Mouse (Mus musculus) liver, embryonic 13.5 days (tissue): ENCODE data around the gene Pon3. TPM values are rescaled to one million over a fixed set of nuclear protein-coding genes. Genes with fewer than 3 reads are reported as not detected.

Experiments
- ATAC-seq: fragments of 200-750 bp; cut with Nextera tagmentation; 2 replicates; pipeline ENCODE4 v1.8.0; 2017; ENCODE audit warnings: low read depth, mild to moderate bottlenecking, moderate number of reproducible peaks, moderate library complexity
- DNase-seq: peaks from one replicate; pipeline ENCODE4 v3.0.0; 2022
- H3K27ac ChIP-seq: fragments of 300-500 bp; sonication (generic); 2 replicates; pipeline ENCODE4 v1.5.1; 2015; ENCODE audit warnings: moderate library complexity, mild to moderate bottlenecking, inconsistent platforms
- H3K27me3 ChIP-seq: fragments of 300-500 bp; sonication (generic); 2 replicates; pipeline ENCODE4 v1.6.1; 2015; ENCODE audit warnings: mild to moderate bottlenecking, inconsistent platforms
- H3K36me3 ChIP-seq: fragments of 300-500 bp; sonication (generic); 2 replicates; pipeline ENCODE4 v1.6.1; 2015; ENCODE audit warnings: mild to moderate bottlenecking, inconsistent platforms
- H3K4me1 ChIP-seq: fragments of 300-500 bp; sonication (generic); replicated peaks from 2 replicates; pipeline ENCODE4 v1.6.1; 2015; ENCODE audit warnings: inconsistent platforms
- H3K4me2 ChIP-seq: fragments of 300-500 bp; sonication (generic); 2 replicates; pipeline ENCODE4 v1.6.1; 2015; ENCODE audit warnings: inconsistent platforms, mild to moderate bottlenecking, moderate library complexity
- H3K4me3 ChIP-seq: fragments of 300-500 bp; sonication (generic); replicated peaks from 2 replicates; pipeline ENCODE4 v1.5.1; 2015; ENCODE audit warnings: mild to moderate bottlenecking, inconsistent platforms
- H3K9ac ChIP-seq: fragments of 300-500 bp; sonication (generic); 2 replicates; pipeline ENCODE4 v1.6.1; 2015; ENCODE audit warnings: mild to moderate bottlenecking, inconsistent platforms
- H3K9me3 ChIP-seq: fragments of 300-500 bp; sonication (generic); replicated peaks from 2 replicates; pipeline ENCODE4 v1.6.1; 2016; ENCODE audit warnings: inconsistent platforms
- whole genome bisulfite sequencing: fragments of 180-500 bp; shearing (Covaris S2); methylation state at CpG from one replicate; pipeline ENCODE4 v1.1.7; 2015; ENCODE audit not compliant: insufficient replicate concordance; 5-methylcytosine and 5-hydroxymethylcytosine counted together
- polyA plus RNA-seq: library from polyadenylated mRNA; unstranded; fragments of >200 nt; fragmentation: Nextera tagmentation; extraction: Ambion mirVana; gene quantifications from 2 replicates; pipeline ENCODE4 v1.2.1, GENCODE M21; 2015

Pon3 gene
- polyA plus RNA-seq: 15.7 and 17.8 TPM in 2 replicates

GRCm38 (mm10) chr6:5255722-5256451, at the start of gene Pon3:
Pon3 (minus strand) TSS chr6:5256286.
- Histone ChIP-seq H3K4me1 (peaks cover 27% of the 10 kb centered on the region), H3K27me3 (no peaks in the 10 kb centered on the region), H3K9ac (peak within 1 kb of the TSS; percentile 78), H3K27ac (peak within 1 kb of the TSS; percentile 59), H3K4me2 (peak within 1 kb of the TSS; percentile 84), H3K4me3 (peak within 1 kb of the TSS; percentile 68), H3K9me3 (no peaks in the 10 kb centered on the region), H3K36me3 (0 out of 2 replicates have a peak, but pooled peaks cover 3% of the 10 kb centered on the region)
- 2% methylated on average over 16 of the region's 16 CpGs for WGBS
- ATAC-seq: peak; percentile 100
- DNase-seq: peak; percentile 70

- 73% methylated on average over 8 of the region's 8 CpGs for WGBS
- no peak overlapping the region for H3K4me3 ChIP-seq
- ATAC-seq: no peak
- no peak for DNase-seq
- no peaks in the 10 kb centered on the region for H3K36me3 ChIP-seq
- no peak overlapping the region for H3K4me2 ChIP-seq
- no peaks in the 10 kb centered on the region for H3K27me3 ChIP-seq
- no peak overlapping the region for H3K27ac ChIP-seq
- no peak overlapping the region for H3K9ac ChIP-seq
- H3K9me3 ChIP-seq: no peaks in the 10 kb centered on the region
- peaks cover 11% of the 10 kb centered on the region for H3K4me1 ChIP-seq
Observed at GRCm38 (mm10) chr6:5304956-5305355, 48.9 kb upstream of the Pon3 start.

DNA sequence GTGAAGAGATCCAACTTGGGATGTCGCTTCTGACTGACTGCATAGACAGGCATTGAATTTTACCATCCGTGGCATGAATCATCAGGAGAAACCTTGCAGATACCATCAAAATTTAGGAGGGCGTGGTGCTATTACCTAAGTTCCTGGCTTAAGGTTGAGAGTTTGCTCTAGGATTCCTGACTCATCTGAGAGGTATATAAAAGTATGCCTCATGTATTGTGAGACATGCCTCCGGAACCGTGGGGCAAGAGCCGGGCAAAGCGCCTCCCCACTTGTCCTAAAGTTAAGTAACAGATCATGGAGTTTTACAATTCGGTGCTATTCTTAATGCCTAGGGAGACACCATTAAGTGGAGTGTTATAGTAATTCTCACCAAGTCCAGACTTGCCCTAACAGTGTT, 44.5 kb upstream of the Pon3 start:
- ATAC-seq (no peak), DNase-seq (no peak)
- 79% methylated on average over 8 of the region's 8 CpGs for WGBS
- Histone ChIP-seq H3K27ac (no peak overlapping the region), H3K27me3 (no peaks in the 10 kb centered on the region), H3K36me3 (0 out of 2 replicates have a peak, but pooled peaks cover 5% of the 10 kb centered on the region), H3K9me3 (no peaks in the 10 kb centered on the region), H3K4me1 (peaks cover 35% of the 10 kb centered on the region), H3K9ac (no peak overlapping the region), H3K4me3 (no peak overlapping the region), H3K4me2 (no peak overlapping the region)

DNA sequence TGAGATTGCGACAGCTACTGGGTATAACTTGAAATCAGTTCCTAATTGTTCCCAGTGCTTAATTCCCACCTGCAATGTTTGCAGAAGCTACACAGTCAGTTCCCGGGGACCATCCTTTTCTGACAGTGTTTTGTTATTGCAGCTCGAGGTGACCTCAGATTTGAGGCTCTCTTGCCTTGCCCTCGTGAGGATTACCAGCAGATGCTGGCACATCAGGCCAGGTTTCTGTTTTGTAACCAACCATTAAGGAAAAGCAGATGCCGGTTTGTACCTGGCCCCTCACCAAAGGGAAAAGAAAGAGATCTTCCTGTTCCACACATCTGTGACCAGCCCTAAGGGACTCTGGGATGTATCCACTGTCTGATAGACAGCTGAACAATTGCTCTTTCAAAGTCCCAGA, 43.5 kb upstream of the Pon3 start:
- Histone ChIP-seq H3K4me3 (no peak overlapping the region), H3K36me3 (peaks cover 12% of the 10 kb centered on the region), H3K4me2 (no peak overlapping the region), H3K9me3 (no peaks in the 10 kb centered on the region), H3K27me3 (no peaks in the 10 kb centered on the region), H3K9ac (no peak overlapping the region), H3K4me1 (peaks cover 44% of the 10 kb centered on the region), H3K27ac (no peak overlapping the region)
- no peak for ATAC-seq
- 73% methylated on average over 5 of the region's 5 CpGs for WGBS
- no peak for DNase-seq

- ATAC-seq: peak; percentile 91
- peak within 1 kb of the TSS; percentile 81 for H3K4me3 ChIP-seq
- no peaks in the 10 kb centered on the region for H3K9me3 ChIP-seq
- peaks cover 58% of the 10 kb centered on the region for H3K4me1 ChIP-seq
- H3K27ac ChIP-seq: peak within 1 kb of the TSS; percentile 97
- 2% methylated on average over 47 of the region's 47 CpGs for WGBS
- DNase-seq: peak; percentile 80
- H3K27me3 ChIP-seq: no peaks in the 10 kb centered on the region
- peaks cover 26% of the 10 kb centered on the region for H3K36me3 ChIP-seq
- peak within 1 kb of the TSS; percentile 84 for H3K4me2 ChIP-seq
- H3K9ac ChIP-seq: peak within 1 kb of the TSS; percentile 94
Observed at GRCm38 (mm10) chr6:5298092-5298554, 42.0 kb upstream of the Pon3 start, which contains the start of gene Pon2. Pon2 (minus strand) TSS chr6:5298455.

DNA sequence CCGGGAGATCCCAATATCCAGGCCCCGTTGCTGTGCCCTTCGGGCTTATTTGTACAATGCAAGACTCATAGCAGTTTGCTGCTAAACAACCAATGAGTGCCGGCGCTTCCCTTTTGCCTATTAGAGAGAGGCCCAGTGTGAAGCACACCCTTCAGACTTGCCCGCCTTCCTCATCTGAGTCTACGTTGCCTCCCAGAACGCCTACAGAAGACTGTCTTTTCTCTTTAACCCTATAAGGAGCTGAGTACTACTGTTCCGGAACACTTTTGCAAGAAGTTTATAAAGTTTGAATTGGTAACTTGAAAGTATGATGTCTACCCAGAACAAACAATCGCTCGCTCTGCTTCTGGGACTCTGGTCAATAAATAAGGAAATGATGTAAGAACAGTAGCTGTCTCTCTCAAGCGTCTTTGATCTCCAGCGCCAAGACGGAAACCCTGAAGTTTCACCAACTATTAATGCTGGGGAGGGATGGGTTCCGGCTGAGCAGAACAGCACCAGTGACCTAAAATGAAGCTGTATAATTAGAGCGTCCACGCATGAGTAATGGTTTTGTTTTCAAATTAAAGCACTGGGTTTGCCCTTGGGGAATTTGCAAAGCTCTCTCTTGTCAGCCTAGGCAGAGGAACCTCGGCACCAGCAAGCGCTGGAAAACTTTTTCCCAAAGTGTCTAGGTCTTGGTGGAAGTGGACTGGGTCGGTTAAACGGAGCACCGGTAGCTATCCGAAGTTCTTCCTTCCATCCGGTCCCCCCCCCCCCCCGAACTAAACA, 41.4 kb upstream of the Pon3 start:
- peak; percentile 78 for DNase-seq

DNA sequence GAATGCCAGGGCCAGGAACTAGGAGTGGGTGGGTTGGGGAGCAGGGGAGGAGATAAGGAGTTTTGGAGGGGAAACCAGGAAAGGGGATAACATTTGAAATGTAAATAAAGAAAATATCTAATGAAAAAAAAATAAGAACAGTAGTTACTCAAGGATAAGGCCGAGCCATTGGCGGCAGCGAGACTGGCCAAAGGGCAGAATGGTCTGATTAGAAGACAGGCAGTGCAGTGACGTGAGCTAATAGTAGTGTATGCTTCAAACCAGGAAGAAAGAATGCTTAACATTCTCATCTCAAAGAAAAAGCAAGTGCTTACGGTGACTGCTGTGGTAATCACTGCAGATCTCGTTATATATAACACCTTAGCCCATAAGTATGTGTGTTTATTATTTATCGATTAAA, 40.0 kb upstream of the Pon3 start:
- WGBS: 84% methylated on average over 7 of the region's 7 CpGs
- Histone ChIP-seq H3K4me3 (peak overlapping the region; percentile 81), H3K4me1 (peaks cover 76% of the 10 kb centered on the region), H3K9ac (peak overlapping the region; percentile 94), H3K36me3 (peaks cover 36% of the 10 kb centered on the region), H3K4me2 (peak overlapping the region; percentile 84), H3K9me3 (no peaks in the 10 kb centered on the region), H3K27ac (peak overlapping the region; percentile 97), H3K27me3 (no peaks in the 10 kb centered on the region)
- DNase-seq (no peak), ATAC-seq (no peak)

More for the DNA sequence above, 41.4 kb upstream of the Pon3 start:
- H3K4me1 ChIP-seq: peaks cover 65% of the 10 kb centered on the region
- no peaks in the 10 kb centered on the region for H3K9me3 ChIP-seq
- peak overlapping the region; percentile 84 for H3K4me2 ChIP-seq
- H3K27me3 ChIP-seq: no peaks in the 10 kb centered on the region
- peak overlapping the region; percentile 81 for H3K4me3 ChIP-seq
- peak; percentile 91 for ATAC-seq
- peak overlapping the region; percentile 94 for H3K9ac ChIP-seq
- WGBS: under 1% methylated on average over 24 of the region's 25 CpGs
- H3K27ac ChIP-seq: peak overlapping the region; percentile 97
- H3K36me3 ChIP-seq: peaks cover 32% of the 10 kb centered on the region

- H3K9ac ChIP-seq: peak overlapping the region; percentile 59
- H3K9me3 ChIP-seq: no peaks in the 10 kb centered on the region
- H3K4me1 ChIP-seq: peaks cover 79% of the 10 kb centered on the region
- peak overlapping the region; percentile 84 for H3K4me2 ChIP-seq
- no peak for DNase-seq
- no peaks in the 10 kb centered on the region for H3K27me3 ChIP-seq
- H3K4me3 ChIP-seq: peak overlapping the region; percentile 33
- 79% methylated on average over 16 of the region's 16 CpGs for WGBS
- no peak for ATAC-seq
- H3K27ac ChIP-seq: peak overlapping the region; percentile 60
- H3K36me3 ChIP-seq: peaks cover 43% of the 10 kb centered on the region
Observed at GRCm38 (mm10) chr6:5294659-5295449, 38.8 kb upstream of the Pon3 start.

DNA sequence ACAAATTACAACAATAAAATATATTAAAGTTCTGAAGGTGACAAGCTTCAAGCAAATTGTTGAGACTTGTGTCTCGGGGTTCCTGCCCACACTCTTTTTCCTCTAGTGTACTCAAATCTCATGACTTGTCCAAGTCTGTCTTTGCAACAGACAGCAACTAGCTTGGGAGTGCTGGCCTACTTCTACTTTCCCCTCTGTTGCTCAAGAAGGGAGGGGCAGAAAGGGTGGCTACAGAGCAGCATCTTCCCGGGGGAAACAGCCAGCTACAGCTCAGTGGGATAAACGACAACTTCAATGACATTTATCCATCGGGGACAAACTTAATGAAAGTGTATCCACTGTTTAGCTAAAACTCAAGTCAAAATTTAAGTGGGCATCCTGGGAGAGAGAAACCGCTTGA, 36.8 kb upstream of the Pon3 start:
- H3K9me3 ChIP-seq: no peaks in the 10 kb centered on the region

DNA sequence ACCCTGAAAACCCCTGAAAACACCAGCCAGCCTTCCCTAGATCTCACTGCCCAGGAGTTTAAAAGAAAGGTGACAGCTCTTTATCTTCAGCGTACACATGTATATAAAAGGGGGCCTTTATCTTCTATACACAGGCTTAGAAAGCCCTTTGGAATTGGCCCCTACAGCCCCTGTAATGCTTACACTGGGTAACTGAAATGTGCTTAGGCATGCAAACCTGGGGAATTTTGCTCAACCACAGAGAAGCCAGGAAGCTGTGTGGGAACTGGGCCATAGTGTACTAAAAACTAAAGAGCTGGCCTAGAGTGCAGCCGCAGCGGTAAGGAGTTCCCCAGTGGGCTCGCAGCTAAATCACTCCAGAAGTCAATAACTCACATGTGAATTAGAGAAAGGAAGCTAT, 35.4 kb upstream of the Pon3 start:
- Histone ChIP-seq H3K9ac (peak overlapping the region; percentile 64), H3K27ac (peak overlapping the region; percentile 90), H3K4me2 (peak overlapping the region; percentile 84), H3K4me3 (peak overlapping the region; percentile 32), H3K27me3 (no peaks in the 10 kb centered on the region), H3K4me1 (peaks cover 90% of the 10 kb centered on the region), H3K36me3 (peaks cover 62% of the 10 kb centered on the region), H3K9me3 (no peaks in the 10 kb centered on the region)
- 24% methylated on average over 4 of the region's 4 CpGs for WGBS
- ATAC-seq: peak; percentile 84
- DNase-seq: peak; percentile 69

More for the DNA sequence above, 36.8 kb upstream of the Pon3 start:
- peaks cover 58% of the 10 kb centered on the region for H3K36me3 ChIP-seq
- no peak for DNase-seq
- H3K27me3 ChIP-seq: no peaks in the 10 kb centered on the region
- H3K27ac ChIP-seq: peak overlapping the region; percentile 90
- H3K9ac ChIP-seq: peak overlapping the region; percentile 64
- 67% methylated on average over 5 of the region's 5 CpGs for WGBS
- peak overlapping the region; percentile 84 for H3K4me2 ChIP-seq
- no peak overlapping the region for H3K4me3 ChIP-seq
- ATAC-seq: no peak
- peaks cover 84% of the 10 kb centered on the region for H3K4me1 ChIP-seq
